Mouse (Mus musculus) neural tube, embryonic 15.5 days (tissue): ENCODE measurements around the gene Sesn1. TPM values are rescaled to one million over a fixed set of nuclear protein-coding genes. Genes with fewer than 3 reads are reported as not detected.
A peak's percentile ranks its signal among the peaks of the same experiment; 100 is the strongest.

Experiments used
- ATAC-seq: fragments of 200-750 bp; cut with Nextera tagmentation; 2 replicates; pipeline ENCODE4 v1.8.0; 2017; ENCODE audit warnings: mild to moderate bottlenecking, moderate TSS enrichment, moderate library complexity; ENCODE audit not compliant: low FRiP score
- H3K27ac ChIP-seq: fragments of 300-500 bp; sonication (generic); replicated peaks from 2 replicates; pipeline ENCODE4 v1.5.1; 2015; ENCODE audit warnings: mild to moderate bottlenecking, inconsistent platforms
- H3K27me3 ChIP-seq: fragments of 300-500 bp; sonication (generic); replicated peaks from 2 replicates; pipeline ENCODE4 v1.6.1; 2015; ENCODE audit warnings: inconsistent platforms
- H3K36me3 ChIP-seq: fragments of 300-500 bp; sonication (generic); 2 replicates; pipeline ENCODE4 v1.6.1; 2015; ENCODE audit warnings: inconsistent platforms
- H3K4me1 ChIP-seq: fragments of 300-500 bp; sonication (generic); 2 replicates; pipeline ENCODE4 v1.6.1; 2015; ENCODE audit warnings: inconsistent platforms
- H3K4me2 ChIP-seq: fragments of 300-500 bp; sonication (generic); 2 replicates; pipeline ENCODE4 v1.6.1; 2015; ENCODE audit warnings: inconsistent platforms, mild to moderate bottlenecking, moderate library complexity
- H3K4me3 ChIP-seq: fragments of 300-500 bp; sonication (generic); replicated peaks from 2 replicates; pipeline ENCODE4 v1.5.1; 2015; ENCODE audit warnings: mild to moderate bottlenecking, inconsistent platforms
- H3K9ac ChIP-seq: fragments of 300-500 bp; sonication (generic); replicated peaks from 2 replicates; pipeline ENCODE4 v1.6.1; 2015; ENCODE audit warnings: mild to moderate bottlenecking, inconsistent platforms
- H3K9me3 ChIP-seq: fragments of 300-500 bp; sonication (generic); replicated peaks from 2 replicates; pipeline ENCODE4 v1.6.1; 2016; ENCODE audit warnings: inconsistent platforms
- WGBS: fragments of 180-500 bp; shearing (Covaris S2); methylation state at CpG from one replicate; pipeline ENCODE4 v1.1.7; 2015; ENCODE audit warnings: mixed read lengths; 5-methylcytosine and 5-hydroxymethylcytosine counted together
- polyA plus RNA-seq: library from polyadenylated mRNA; unstranded; fragments of >200 nt; fragmentation: Nextera tagmentation; extraction: Ambion mirVana; gene quantifications from 2 replicates; pipeline ENCODE4 v1.2.1, GENCODE M21; 2015

Gene Sesn1
- polyA plus RNA-seq, 1 experiment from 2014 or later = 33.4 TPM

GRCm38 (mm10) chr10:41893433-41894411 lies 84.0 kb downstream of the Sesn1 start:
- Histone ChIP-seq H3K4me2 (no peak overlapping the region), H3K36me3 (peaks cover 13% of the 10 kb centered on the region), H3K9me3 (no peaks in the 10 kb centered on the region), H3K4me1 (peaks cover 22% of the 10 kb centered on the region), H3K4me3 (no peak overlapping the region), H3K27me3 (no peaks in the 10 kb centered on the region), H3K9ac (no peak overlapping the region), H3K27ac (no peak overlapping the region; the same call in 1 of the 2 replicates)
- WGBS = 57% methylated on average over 4 of the region's 4 CpGs
- no peak for ATAC-seq

GRCm38 (mm10) chr10:41896425-41896824 lies 86.7 kb downstream of the Sesn1 start:
- H3K4me2 ChIP-seq = no peak overlapping the region
- H3K4me1 ChIP-seq = peaks cover 13% of the 10 kb centered on the region; the same call in 1 of the 2 replicates
- H3K9ac ChIP-seq = no peak overlapping the region
- H3K9me3 ChIP-seq = no peaks in the 10 kb centered on the region
- no peak overlapping the region for H3K27ac ChIP-seq
- H3K36me3 ChIP-seq = peaks cover 19% of the 10 kb centered on the region
- ATAC-seq = no peak
- no peaks in the 10 kb centered on the region for H3K27me3 ChIP-seq
- H3K4me3 ChIP-seq = no peak overlapping the region

- no peaks in the 10 kb centered on the region for H3K27me3 ChIP-seq
- H3K9me3 ChIP-seq = no peaks in the 10 kb centered on the region
- 86% methylated on average over 2 of the region's 2 CpGs for WGBS
- no peak overlapping the region for H3K9ac ChIP-seq
- H3K27ac ChIP-seq = no peak overlapping the region
- H3K4me3 ChIP-seq = no peak overlapping the region
- H3K4me2 ChIP-seq = no peak overlapping the region
- H3K36me3 ChIP-seq = peaks cover 19% of the 10 kb centered on the region
- peaks cover 13% of the 10 kb centered on the region; the same call in 1 of the 2 replicates for H3K4me1 ChIP-seq
- no peak for ATAC-seq
Observed at GRCm38 (mm10) chr10:41896865-41897264, 87.1 kb downstream of the Sesn1 start.

GRCm38 (mm10) chr10:41901456-41901855 lies 91.7 kb downstream of the Sesn1 start:
- Histone ChIP-seq H3K36me3 (peaks cover 39% of the 10 kb centered on the region), H3K27ac (no peak overlapping the region), H3K9ac (no peak overlapping the region), H3K4me2 (no peak overlapping the region), H3K9me3 (no peaks in the 10 kb centered on the region), H3K4me1 (no peaks in the 10 kb centered on the region), H3K27me3 (no peaks in the 10 kb centered on the region), H3K4me3 (no peak overlapping the region)
- ATAC-seq = no peak
- WGBS = 89% methylated on average over 8 of the region's 8 CpGs

- Histone ChIP-seq H3K9me3 (no peaks in the 10 kb centered on the region), H3K4me3 (no peak overlapping the region), H3K36me3 (peaks cover 42% of the 10 kb centered on the region), H3K27me3 (no peaks in the 10 kb centered on the region), H3K27ac (no peak overlapping the region), H3K9ac (no peak overlapping the region), H3K4me1 (no peaks in the 10 kb centered on the region), H3K4me2 (no peak overlapping the region)
- 89% methylated on average over 6 of the region's 6 CpGs for WGBS
- ATAC-seq = no peak
Observed at GRCm38 (mm10) chr10:41901864-41902263, 92.1 kb downstream of the Sesn1 start.

DNA sequence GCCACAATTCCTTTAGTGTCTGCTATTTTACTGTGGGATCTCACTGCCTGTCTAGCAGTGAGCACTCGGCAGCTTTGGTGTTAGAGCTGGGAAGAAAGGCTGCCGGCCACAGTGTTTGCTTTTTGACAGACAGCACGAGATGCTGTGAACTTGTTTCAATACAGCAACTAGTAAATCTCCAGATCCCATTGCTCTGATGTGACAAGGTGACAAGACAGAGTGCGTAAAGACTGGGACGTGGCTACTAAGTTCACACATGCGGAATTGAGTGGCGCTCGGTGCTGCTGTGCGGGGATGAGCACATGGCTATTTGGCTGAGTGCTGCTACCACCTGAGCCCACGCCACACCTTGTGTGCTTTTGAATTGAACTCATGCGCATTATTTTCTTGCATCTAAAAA lies 97.7 kb downstream of the Sesn1 start:
- H3K4me3 ChIP-seq = no peak overlapping the region
- no peaks in the 10 kb centered on the region for H3K9me3 ChIP-seq
- H3K4me2 ChIP-seq = no peak overlapping the region
- H3K9ac ChIP-seq = no peak overlapping the region
- H3K27ac ChIP-seq = no peak overlapping the region
- no peaks in the 10 kb centered on the region for H3K27me3 ChIP-seq
- H3K36me3 ChIP-seq = peaks cover 43% of the 10 kb centered on the region
- ATAC-seq = no peak
- peaks cover 17% of the 10 kb centered on the region for H3K4me1 ChIP-seq
- WGBS = 60% methylated on average over 11 of the region's 11 CpGs

DNA sequence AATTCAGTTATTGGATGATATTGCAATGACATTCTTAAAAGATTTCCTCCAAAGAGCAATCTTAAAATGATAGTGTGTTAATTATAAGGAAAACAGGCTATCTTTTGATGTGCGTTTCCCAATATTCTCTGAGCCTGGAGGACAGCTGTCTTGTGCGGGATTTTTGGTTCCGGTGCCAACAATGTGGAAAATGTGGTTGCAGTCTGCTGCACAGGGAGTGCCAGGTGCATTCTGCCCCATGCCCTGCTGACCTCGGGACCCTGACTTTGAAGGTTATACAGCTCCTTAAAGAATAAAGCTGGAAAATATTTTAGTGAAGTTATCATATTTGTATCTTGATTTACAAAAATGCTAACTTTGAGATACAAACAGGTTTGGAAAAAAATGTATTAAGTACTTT lies 98.2 kb downstream of the Sesn1 start:
- Histone ChIP-seq H3K4me1 (peaks cover 17% of the 10 kb centered on the region), H3K36me3 (peaks cover 41% of the 10 kb centered on the region), H3K9me3 (no peaks in the 10 kb centered on the region), H3K4me3 (no peak overlapping the region), H3K4me2 (no peak overlapping the region), H3K9ac (no peak overlapping the region), H3K27me3 (no peaks in the 10 kb centered on the region), H3K27ac (no peak overlapping the region)
- ATAC-seq = no peak
- WGBS = 74% methylated on average over 4 of the region's 4 CpGs

DNA sequence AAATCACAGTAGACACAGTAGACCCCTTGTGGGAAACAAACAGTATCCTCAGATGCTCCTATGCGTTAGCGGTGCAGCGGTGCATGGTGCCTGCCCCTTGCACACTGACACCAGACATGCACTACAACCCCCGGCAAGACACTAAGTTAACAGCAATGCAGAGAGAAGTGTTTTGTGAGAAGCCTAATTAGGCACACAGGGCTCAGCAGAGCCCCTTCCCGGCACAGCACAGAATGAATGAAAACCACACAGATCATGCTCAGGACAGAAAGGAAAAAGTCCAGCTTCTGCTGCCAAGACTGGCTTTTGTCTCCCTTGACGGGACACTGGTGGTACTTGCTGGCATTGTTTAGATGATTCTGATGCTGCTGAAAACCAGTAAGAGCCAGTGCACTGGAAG lies 99.2 kb downstream of the Sesn1 start:
- Histone ChIP-seq H3K27ac (peak overlapping the region; percentile 39; the same call in 1 of the 2 replicates), H3K9ac (no peak overlapping the region)
- no peak for ATAC-seq

DNA sequence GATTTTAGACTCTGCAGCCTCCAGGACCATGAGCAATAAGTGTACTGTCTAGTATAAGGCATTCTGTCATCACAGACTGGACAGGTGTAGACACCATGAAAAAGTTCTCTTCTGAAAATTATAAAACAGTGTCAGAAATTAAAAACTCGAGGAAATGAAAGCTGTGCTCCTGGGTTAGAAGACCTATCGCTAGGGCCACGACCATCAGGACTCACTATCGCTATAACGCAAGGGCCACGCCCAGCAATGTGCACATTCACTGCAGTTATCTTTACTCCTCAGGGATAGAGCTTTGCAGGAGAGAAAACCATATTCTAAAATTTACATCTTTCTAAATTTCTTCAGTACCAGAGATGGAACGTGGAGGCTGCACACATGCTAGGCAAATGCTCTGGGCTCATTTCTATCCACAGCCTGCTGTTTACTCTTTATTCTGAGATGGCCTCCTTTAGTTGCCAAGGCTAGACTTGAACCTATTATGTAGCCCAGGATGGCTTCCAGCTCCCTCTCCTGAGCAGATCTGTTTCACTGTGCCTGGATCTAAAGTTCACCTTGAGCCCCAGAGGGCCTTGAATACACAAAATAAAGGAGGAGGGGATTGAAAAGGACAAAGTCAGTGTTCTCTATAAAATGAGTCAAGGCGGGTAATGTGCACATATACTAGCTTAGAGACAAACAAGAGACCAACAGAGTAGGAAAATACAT lies 102.7 kb downstream of the Sesn1 start:
- H3K4me3 ChIP-seq = no peak overlapping the region
- no peak overlapping the region for H3K27ac ChIP-seq
- H3K9ac ChIP-seq = no peak overlapping the region
- H3K4me2 ChIP-seq = no peak overlapping the region
- H3K36me3 ChIP-seq = peaks cover 9% of the 10 kb centered on the region; the same call in 1 of the 2 replicates
- no peaks in the 10 kb centered on the region for H3K27me3 ChIP-seq
- ATAC-seq = no peak
- 93% methylated on average over 8 of the region's 8 CpGs for WGBS
- no peaks in the 10 kb centered on the region for H3K9me3 ChIP-seq
- H3K4me1 ChIP-seq = peaks cover 17% of the 10 kb centered on the region

More for the DNA sequence above, 99.2 kb downstream of the Sesn1 start:
- H3K4me1 ChIP-seq = peaks cover 17% of the 10 kb centered on the region
- no peak overlapping the region for H3K4me3 ChIP-seq
- no peak overlapping the region for H3K4me2 ChIP-seq
- H3K9me3 ChIP-seq = no peaks in the 10 kb centered on the region
- H3K36me3 ChIP-seq = peaks cover 33% of the 10 kb centered on the region
- H3K27me3 ChIP-seq = no peaks in the 10 kb centered on the region
- WGBS = 41% methylated on average over 6 of the region's 6 CpGs

GRCm38 (mm10) chr10:41926726-41927125 lies 117.0 kb downstream of the Sesn1 start:
- Histone ChIP-seq H3K27ac (no peak overlapping the region), H3K9me3 (no peaks in the 10 kb centered on the region), H3K36me3 (no peaks in the 10 kb centered on the region), H3K4me1 (peaks cover 6% of the 10 kb centered on the region), H3K9ac (no peak overlapping the region), H3K27me3 (no peaks in the 10 kb centered on the region), H3K4me2 (no peak overlapping the region), H3K4me3 (no peak overlapping the region)
- WGBS = 70% methylated on average over 14 of the region's 14 CpGs
- no peak for ATAC-seq

DNA sequence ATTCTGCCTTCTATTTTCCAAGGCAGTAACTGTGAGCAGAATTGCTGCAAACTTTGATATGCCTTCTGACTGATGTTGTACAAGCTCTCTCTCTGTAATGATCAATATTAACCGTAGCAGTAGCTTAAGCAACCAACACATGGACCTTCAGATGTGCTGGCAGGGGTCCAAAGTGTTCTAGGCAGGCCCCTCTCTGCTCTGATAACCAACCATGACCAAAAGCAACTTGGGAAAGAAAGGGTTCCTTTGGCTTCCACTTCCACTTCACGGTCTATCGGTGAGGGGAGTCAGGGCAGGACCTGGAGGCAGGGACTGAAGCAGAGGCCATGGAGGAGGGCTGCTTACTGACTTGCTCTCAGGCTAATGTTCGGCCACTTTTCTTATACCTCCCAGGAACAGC lies 121.2 kb downstream of the Sesn1 start:
- H3K9ac ChIP-seq = no peak overlapping the region
- peaks cover 36% of the 10 kb centered on the region for H3K4me1 ChIP-seq
- no peak for ATAC-seq
- no peaks in the 10 kb centered on the region for H3K36me3 ChIP-seq
- no peak overlapping the region for H3K27ac ChIP-seq
- H3K27me3 ChIP-seq = no peaks in the 10 kb centered on the region
- H3K9me3 ChIP-seq = no peaks in the 10 kb centered on the region
- H3K4me3 ChIP-seq = no peak overlapping the region
- no peak overlapping the region for H3K4me2 ChIP-seq
- WGBS = 54% methylated on average over 4 of the region's 4 CpGs

DNA sequence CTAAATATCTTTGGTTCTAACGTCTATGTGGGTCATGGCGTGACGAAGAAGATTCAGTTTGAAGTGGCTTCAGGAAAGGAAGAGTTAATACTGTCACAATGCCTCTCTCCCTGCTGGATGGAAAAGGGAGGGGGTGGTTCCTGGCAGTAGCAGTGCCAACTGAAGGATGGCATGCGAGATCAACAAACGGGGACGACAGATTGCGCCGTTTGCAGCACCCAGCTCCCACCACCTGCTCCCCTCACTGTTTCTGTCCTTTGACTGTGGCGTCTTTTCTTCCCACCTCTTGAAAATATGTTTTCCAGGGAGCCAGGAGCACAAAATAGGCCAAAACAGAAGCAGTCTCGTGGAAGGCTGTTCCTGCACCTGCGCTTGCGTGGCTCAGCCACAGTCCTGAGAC lies 122.2 kb downstream of the Sesn1 start:
- Histone ChIP-seq H3K27ac (peak overlapping the region; percentile 70), H3K9ac (peak overlapping the region; percentile 20; the same call in 1 of the 2 replicates), H3K36me3 (no peaks in the 10 kb centered on the region), H3K4me3 (no peak overlapping the region), H3K27me3 (no peaks in the 10 kb centered on the region), H3K4me1 (peaks cover 46% of the 10 kb centered on the region), H3K4me2 (peak overlapping the region; percentile 36), H3K9me3 (no peaks in the 10 kb centered on the region)
- WGBS = 43% methylated on average over 12 of the region's 12 CpGs
- no peak for ATAC-seq
